Mouse (Mus musculus): ENCODE data around the gene Chst11. TPM values are rescaled to one million over a fixed set of nuclear protein-coding genes. Genes with fewer than 3 reads are reported as not detected.

Gene Chst11
- 10 to 100 TPM; 21.7 to 23.4 TPM for total RNA-seq (2023)

GRCm38 (mm10) chr10:82984950-82985699 lies at the start of gene Chst11:
Gene Chst11 (plus strand): TSS chr10:82985498.

Other genes with a start within 250 kb of the Chst11 start
- 10 to 100 TPM; 25.7 to 28.5 TPM for gene Nfyb, start 221.4 kb upstream of the Chst11 start, total RNA-seq (2023)
- 10 to 100 TPM; 46.2 TPM for gene Txnrd1, start 151.5 kb upstream of the Chst11 start, total RNA-seq (2023)
- gene Eid3, start 118.9 kb upstream of the Chst11 start, total RNA-seq (2023), result 10 to 100 TPM in 1 of 2 experiments, 1 to 10 TPM in 1; 8.5 to 10.7 TPM

Measured in neutrophil, adult 83 days (primary cell).